Mouse (Mus musculus): ENCODE data around the gene Ppil3. TPM values are rescaled to one million over a fixed set of nuclear protein-coding genes. Genes with fewer than 3 reads are reported as not detected.

Ppil3 gene
- polyA plus RNA-seq, 1 experiment from 2014 or later = 44.9 TPM

DNA sequence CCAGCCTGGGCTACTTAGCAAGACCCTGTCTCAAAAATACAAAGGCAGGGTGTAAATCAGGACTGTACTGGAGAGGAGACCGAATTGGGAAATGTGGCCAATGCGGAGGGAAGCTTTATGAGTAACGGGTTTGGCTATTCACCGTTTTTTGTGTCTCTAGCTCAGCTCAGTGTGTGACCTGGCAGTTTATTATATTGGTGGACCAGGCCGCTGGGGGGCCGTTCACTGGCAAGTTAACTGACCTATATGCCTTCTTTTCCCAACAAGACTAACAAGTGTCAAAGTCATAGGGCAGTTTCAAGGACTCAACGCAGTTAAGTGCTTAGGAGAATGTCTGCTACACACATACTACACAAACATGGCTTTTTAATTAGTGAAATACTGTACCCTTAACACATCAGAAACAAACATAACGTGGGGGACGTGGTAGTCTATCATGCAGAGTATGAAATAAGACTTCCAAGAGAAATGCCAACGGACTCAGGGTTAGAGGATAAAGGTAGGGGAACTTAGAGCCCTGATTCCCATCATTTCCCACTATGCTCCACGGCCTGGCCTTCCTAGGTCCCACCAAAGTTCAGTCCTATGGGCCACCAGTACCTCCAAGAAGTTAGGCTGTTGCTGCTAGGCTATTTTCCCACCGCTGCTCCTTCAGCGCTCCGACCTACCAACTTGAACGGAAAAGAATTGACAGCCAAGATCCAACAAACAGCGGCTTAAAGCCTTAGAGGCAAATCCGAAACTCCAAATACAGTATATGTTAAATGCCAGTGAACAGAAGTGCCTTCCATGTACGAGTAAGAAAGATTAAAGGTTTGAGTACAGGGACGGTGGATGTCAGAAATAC lies 53.6 kb downstream of the Ppil3 start:
- peaks cover 23% of the 10 kb centered on the region for H3K36me3 ChIP-seq (ENCODE audit: control insufficient read depth, insufficient read depth, low read length)
- H3K27ac ChIP-seq (replicated peaks; ENCODE audit: low read depth, low read length) = peak overlapping the region; percentile 98
- peak overlapping the region; percentile 98 for H3K9ac ChIP-seq (ENCODE audit: low read depth, low read length)
- peaks cover 11% of the 10 kb centered on the region for H3K4me1 ChIP-seq (ENCODE audit: control insufficient read depth, insufficient read depth, low read length)
- H3K9me3 ChIP-seq (ENCODE audit: control insufficient read depth, low read length) = no peaks in the 10 kb centered on the region
- 44% methylated on average over 19 of the region's 19 CpGs for WGBS
- peak overlapping the region; percentile 97 for H3K4me3 ChIP-seq (ENCODE audit: low read depth, low read length)
- ATAC-seq (ENCODE audit: low read depth) = no peak
- peak overlapping the region; percentile 82 for H3K4me2 ChIP-seq (ENCODE audit: low read depth, low read length)
- no peaks in the 10 kb centered on the region for H3K27me3 ChIP-seq (replicated peaks; ENCODE audit: control insufficient read depth, insufficient read depth, low read length)
- no peak for DNase-seq (ENCODE audit: low spot score)

DNA sequence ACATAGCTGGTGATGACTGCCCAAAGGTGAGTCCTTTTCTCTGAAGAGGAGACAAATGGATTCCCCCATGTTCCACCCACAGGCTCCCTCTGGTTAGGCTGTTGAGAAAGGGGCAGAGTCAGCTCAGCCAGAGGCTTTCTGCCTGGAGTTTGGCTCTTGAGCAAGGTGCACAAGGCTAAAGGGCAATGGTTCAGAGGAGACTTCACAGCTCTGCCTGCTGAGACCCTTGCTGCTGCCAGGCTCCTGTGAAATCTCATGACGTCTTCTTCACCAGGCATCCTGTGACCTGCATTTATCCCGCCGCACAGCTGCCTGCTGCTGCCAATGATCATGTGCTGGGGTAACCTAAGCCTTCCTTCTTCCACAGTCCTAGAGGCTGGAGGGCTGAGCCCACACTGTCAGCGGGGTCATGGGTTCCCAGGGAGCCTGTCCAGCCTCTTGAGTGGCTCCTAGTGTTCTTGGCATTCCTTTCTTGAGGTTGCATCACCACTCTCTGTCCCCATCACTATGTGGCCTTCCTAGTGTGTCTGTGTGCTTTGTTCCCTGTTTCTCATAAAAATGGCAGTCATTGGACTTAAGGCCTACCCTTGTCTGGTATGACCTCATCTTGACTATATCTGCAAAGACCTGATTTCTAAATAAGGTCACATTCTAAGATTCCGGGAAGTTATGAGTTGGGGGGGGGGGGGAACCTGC lies 62.6 kb downstream of the Ppil3 start:
- no peaks in the 10 kb centered on the region for H3K27me3 ChIP-seq (replicated peaks; ENCODE audit: control insufficient read depth, insufficient read depth, low read length)
- H3K9me3 ChIP-seq (ENCODE audit: control insufficient read depth, low read length) = no peaks in the 10 kb centered on the region
- H3K27ac ChIP-seq (replicated peaks; ENCODE audit: low read depth, low read length) = no peak overlapping the region
- H3K36me3 ChIP-seq (ENCODE audit: control insufficient read depth, insufficient read depth, low read length) = no peaks in the 10 kb centered on the region
- H3K9ac ChIP-seq (ENCODE audit: low read depth, low read length) = no peak overlapping the region
- no peak overlapping the region for H3K4me3 ChIP-seq (ENCODE audit: low read depth, low read length)
- WGBS = 68% methylated on average over 5 of the region's 5 CpGs
- ATAC-seq (ENCODE audit: low read depth) = no peak
- no peak overlapping the region for H3K4me2 ChIP-seq (ENCODE audit: low read depth, low read length)
- DNase-seq (ENCODE audit: low spot score) = no peak
- no peaks in the 10 kb centered on the region for H3K4me1 ChIP-seq (ENCODE audit: control insufficient read depth, insufficient read depth, low read length)

Other genes with a start within 250 kb of the Ppil3 start
- 3.9 and 6.6 TPM in 2 replicates for gene Aox4, start 235.1 kb downstream of the Ppil3 start, polyA plus RNA-seq (2014; fragmentation: Nextera tagmentation; extraction: Ambion mirVana)
- gene Aox2, start 167.2 kb downstream of the Ppil3 start, polyA plus RNA-seq (2014; fragmentation: Nextera tagmentation; extraction: Ambion mirVana) = 1.2 and 1.4 TPM in 2 replicates
- 347 and 401 TPM in 2 replicates for gene Bzw1, start 52.6 kb downstream of the Ppil3 start, polyA plus RNA-seq (2014; fragmentation: Nextera tagmentation; extraction: Ambion mirVana)
- gene Clk1, start 21.4 kb downstream of the Ppil3 start, polyA plus RNA-seq (2014; fragmentation: Nextera tagmentation; extraction: Ambion mirVana) = 157 and 196 TPM in 2 replicates
- 36.1 and 37.3 TPM in 2 replicates for gene Nif3l1, start 335 bp downstream of the Ppil3 start, polyA plus RNA-seq (2014; fragmentation: Nextera tagmentation; extraction: Ambion mirVana)
- gene Orc2, start 59.6 kb upstream of the Ppil3 start, polyA plus RNA-seq (2014; fragmentation: Nextera tagmentation; extraction: Ambion mirVana) = 31.6 and 32.5 TPM in 2 replicates
- 8.0 and 8.4 TPM in 2 replicates for gene Fam126b, start 140.8 kb upstream of the Ppil3 start, polyA plus RNA-seq (2014; fragmentation: Nextera tagmentation; extraction: Ambion mirVana)
- gene Ndufb3, start 140.9 kb upstream of the Ppil3 start, polyA plus RNA-seq (2014; fragmentation: Nextera tagmentation; extraction: Ambion mirVana) = 160 and 176 TPM in 2 replicates

All from embryonic facial prominence, embryonic 14.5 days (tissue).